Mouse (Mus musculus): ENCODE measurements at regions not wholly inside any gene's neighbourhood (a gene's known extent, or its start where the extent isn't known, plus 50 kb on each side); places are given as distances from the start of the nearest gene placed in this dataset.
A peak's percentile ranks its signal among the peaks of the same experiment; 100 is the strongest.

- no peak for DNase-seq (ENCODE audit: low spot score in 2 of 2)
These were observed 189.5 kb downstream of the Zfp462 start for GRCm38 (mm10) chr4:55134339-55134738.

DNA sequence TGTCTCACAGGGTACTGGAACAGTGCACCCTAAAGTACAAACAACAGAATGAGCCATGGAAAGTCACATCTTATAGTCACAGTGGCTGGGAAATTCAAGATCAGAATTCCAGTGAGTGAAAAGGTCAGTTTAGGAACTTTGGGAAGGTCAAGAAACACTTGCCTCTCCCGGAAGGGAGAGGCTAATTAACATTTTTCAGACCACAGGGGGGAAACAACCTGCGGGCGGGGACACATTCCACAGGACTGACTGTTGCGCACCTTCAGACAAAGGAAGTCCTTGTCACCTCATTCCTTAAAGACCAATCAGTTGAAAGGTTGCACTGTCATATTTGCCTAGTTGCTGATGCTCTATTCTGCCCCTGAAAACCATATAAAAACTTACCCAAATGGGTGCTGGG lies 189.9 kb downstream of the Zfp462 start:
- DNase-seq (ENCODE audit: low spot score in 2 of 2): no peak

- DNase-seq (ENCODE audit: low spot score in 2 of 2): no peak
These were observed 191.4 kb downstream of the Zfp462 start for GRCm38 (mm10) chr4:55136283-55136682.

DNA sequence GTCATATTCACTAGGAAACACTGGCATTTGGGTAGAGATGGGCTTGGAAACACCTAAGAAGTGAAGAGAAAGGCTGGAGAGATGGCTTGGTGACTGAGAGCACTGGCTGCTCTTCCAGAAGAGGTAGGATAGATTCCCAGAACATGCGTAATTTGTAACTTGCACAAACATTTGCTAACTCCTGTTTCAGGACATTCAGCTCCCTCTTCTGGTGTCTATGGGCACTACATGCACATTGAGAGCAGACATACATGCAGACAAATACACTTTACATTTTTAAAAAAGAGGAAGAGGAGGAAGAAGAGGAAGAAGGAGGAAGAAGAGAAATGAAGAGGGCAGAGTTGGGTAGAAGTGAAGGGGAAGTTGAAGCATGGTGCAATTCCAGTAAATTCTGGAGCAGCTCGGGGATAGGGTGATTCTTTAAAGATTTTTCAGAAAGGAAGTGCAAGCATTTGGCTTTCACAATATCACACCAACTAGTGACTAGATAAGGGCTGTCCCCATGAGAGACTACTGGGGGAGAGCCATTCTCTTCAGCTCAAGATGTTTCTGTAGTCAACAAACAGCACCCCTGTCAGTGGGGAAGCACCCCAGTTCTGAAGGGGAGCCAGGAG lies 193.0 kb downstream of the Zfp462 start:
- DNase-seq (ENCODE audit: low spot score in 2 of 2): no peak

DNA sequence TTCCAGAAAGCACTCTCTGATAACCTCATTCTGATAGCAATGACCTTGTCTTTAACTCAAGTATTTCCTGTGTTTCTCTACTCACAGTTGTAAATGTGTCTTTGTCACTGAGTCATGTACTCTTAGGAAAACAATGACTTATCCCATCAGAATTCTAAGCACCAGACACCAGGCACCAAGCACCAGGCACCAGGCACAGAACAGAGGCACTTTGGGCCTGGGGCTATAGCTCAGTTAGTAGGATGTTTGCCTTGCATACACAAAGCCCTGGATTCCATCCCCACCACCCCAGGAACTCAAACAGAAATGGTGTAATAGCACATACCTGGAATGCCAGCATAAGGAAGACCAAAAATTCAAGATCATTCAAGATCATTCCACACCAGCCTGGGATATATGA lies 196.5 kb downstream of the Zfp462 start:
- DNase-seq (ENCODE audit: low spot score in 2 of 2): no peak

GRCm38 (mm10) chr4:55141923-55142732 lies 197.3 kb downstream of the Zfp462 start:
- peak in 1 of 2 experiments; percentile 15 for DNase-seq (ENCODE audit: low spot score in 2 of 2)

DNA sequence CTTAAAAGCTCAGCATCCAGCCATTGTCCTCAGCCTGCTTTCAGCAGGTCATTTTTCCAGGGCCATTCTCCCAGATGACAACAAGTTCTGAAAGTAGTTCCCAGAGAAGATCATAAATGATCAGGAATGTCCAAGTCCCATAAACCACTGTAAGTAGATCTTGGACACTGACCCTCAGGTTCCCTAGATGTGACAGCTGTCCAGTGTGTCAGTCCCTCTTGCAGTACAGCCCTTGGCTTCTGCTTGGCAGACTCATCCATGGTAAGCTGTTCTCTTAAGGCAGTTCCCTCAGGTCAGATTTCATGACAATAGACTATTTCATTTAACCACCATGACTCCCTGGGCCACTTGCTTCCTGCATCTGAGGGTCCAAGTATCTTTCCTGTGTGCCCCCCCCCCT lies 198.6 kb downstream of the Zfp462 start:
- no peak for DNase-seq (ENCODE audit: low spot score in 2 of 2)

- DNase-seq (ENCODE audit: low spot score in 2 of 2): no peak
These were observed 200.1 kb downstream of the Zfp462 start for GRCm38 (mm10) chr4:55144995-55145394.

GRCm38 (mm10) chr4:55145968-55146367 lies 201.1 kb downstream of the Zfp462 start:
- DNase-seq (ENCODE audit: low spot score in 2 of 2): no peak

GRCm38 (mm10) chr4:55148380-55148779 lies 201.5 kb upstream of the Rad23b start:
- DNase-seq (ENCODE audit: low spot score in 2 of 2): no peak

- DNase-seq (ENCODE audit: low spot score in 2 of 2): no peak
These were observed 195.3 kb upstream of the Rad23b start for GRCm38 (mm10) chr4:55154556-55154955.

DNA sequence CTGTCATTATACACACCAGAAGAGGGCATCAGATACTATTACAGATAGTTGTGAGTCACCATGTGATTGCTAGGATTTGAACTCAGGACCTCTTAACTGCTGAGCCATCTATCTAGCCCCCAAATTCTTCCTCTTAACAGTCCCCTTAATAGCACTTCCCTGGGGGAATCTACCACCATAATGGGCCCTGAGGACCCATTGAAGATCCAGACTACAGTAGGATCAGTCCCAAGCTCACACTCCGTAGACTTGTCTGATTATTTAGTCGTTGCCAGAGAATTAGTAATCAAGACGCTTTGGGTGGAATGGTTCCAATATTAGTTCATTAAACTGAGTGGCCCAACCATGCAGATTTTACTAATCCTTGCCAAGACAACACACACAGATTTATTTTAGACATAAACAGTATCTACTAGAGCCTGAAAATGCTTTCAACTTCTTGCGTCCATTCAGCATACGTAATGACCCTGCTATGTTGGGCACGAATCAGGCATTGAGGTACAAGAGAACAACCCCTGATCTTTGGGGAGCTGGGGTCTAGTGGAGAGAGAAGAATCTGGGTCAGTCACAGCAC lies 191.6 kb upstream of the Rad23b start:
- DNase-seq (ENCODE audit: low spot score in 2 of 2): no peak

- no peak for DNase-seq (ENCODE audit: low spot score in 2 of 2)
These were observed 183.6 kb upstream of the Rad23b start for GRCm38 (mm10) chr4:55166266-55166665.

- DNase-seq (ENCODE audit: low spot score in 2 of 2): no peak
These were observed 180.8 kb upstream of the Rad23b start for GRCm38 (mm10) chr4:55169063-55169462.

DNA sequence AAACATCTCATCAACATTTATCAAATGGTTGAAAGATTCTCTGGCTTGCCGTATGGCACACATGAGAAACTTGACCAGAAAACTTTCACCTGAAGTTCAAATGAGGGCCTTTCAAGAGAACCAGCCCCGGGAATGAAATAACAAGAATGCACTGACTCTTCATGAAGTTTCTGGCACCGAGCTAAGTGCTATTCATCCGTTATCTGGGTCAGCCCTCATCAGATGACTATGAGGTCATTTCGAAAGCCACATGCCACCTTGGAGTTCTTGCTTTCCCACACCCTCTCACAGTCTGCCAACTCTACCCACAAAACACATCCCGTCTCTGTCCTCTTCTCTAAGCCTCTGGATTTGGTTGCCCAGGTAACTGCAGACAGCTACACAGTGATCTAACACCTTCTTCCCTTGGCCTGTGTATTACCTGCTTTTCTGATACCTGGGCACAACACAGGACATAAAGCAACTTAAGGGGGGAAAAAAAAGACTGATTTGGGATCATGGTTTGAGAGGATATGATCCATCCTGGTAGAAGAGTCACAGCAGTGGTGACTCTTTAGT lies 177.4 kb upstream of the Rad23b start:
- no peak for DNase-seq (ENCODE audit: low spot score in 2 of 2)

DNA sequence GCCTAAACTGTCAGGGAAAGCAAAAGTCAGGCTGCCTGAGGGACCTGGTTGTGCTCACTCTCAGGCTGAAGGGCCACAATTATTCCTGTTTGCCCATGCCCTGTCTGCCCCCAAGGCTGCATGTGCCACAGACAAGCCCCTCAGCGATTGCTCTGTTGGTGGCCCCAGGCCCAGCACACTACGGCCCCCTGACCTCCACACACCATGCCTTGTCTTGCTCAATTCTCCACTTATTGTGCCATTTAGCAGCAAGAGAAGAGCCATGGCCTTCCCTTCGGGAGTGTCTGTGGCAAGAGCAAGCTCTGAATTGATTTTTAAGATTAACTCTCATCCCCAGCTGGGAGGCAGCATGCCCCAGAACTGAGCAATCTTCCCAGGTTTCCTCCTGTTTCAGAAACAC lies 173.8 kb upstream of the Rad23b start:
- no peak for DNase-seq (ENCODE audit: low spot score in 2 of 2)

DNA sequence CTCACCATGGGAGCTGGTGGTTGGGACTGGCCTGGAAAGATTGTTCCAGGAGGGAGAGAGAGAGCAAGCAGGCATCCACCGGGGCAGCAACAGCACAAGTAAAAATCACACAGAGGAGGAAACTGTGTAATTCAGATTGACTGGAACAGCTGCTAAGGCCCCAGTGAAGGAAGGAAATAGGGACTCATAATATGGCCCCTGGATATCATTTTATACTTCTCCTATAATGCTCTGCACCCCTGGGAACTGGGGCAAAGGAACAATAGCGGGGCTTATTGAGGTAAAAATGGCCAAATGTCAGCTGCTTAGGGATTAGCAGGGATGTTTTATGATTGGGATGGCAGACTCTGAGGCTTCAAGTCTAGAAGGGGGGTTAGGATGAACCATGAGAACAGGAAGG lies 170.4 kb upstream of the Rad23b start:
- no peak for DNase-seq (ENCODE audit: low spot score in 2 of 2)

GRCm38 (mm10) chr4:55183519-55183918 lies 166.3 kb upstream of the Rad23b start:
- no peak for DNase-seq (ENCODE audit: low spot score in 2 of 2)

- DNase-seq (ENCODE audit: low spot score in 2 of 2): no peak
These were observed 161.1 kb upstream of the Rad23b start for GRCm38 (mm10) chr4:55188716-55189115.

- DNase-seq (ENCODE audit: low spot score in 2 of 2): no peak
These were observed 159.3 kb upstream of the Rad23b start for GRCm38 (mm10) chr4:55190586-55190985.

DNA sequence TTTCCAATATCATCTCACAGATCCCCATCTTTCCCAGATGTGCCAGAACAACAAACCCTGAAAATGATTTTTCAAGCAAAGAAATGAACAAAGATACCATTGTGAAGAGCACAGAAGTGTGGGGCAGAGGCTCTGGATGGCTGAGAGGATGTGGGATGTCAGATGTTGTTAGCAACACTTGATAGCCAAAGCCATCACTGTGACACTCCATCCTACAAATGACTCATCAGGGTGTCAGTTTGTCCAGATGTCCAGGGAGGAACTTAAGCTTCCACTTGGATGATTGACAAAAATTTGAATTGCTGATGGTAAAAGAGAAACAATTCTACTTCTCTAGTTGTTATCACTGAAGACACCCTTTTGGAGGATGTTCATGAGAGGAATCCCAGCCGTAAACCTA lies 155.8 kb upstream of the Rad23b start:
- DNase-seq (ENCODE audit: low spot score in 2 of 2): no peak

DNA sequence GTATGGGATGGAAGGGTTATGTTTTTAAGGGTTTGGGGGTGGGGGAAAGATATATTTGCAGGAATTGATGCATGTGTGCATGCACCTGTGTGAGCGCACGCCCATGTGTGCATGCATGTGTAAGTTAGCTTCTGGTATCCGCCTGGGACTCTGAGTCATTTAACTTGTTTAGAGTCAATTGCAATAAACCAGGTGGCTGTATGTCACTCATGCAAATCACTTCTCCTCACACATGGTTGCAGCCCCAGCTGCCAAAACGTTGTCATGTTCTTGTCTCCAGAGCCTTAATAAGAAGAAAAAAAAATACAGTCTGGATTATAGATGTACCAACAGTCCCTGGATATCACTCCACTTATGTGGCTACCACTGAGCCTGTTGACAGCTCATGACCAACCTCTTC lies 155.3 kb upstream of the Rad23b start:
- DNase-seq (ENCODE audit: low spot score in 2 of 2): no peak

All from adrenal gland, postnatal 4 days (tissue).